Mouse (Mus musculus): ENCODE measurements around the gene Pramef20.
"Not testable (repeated sequence)": the region's sequence is repeated elsewhere in the genome, so short reads cannot be mapped to it uniquely, and the experiment has no call there.

Pramef20 gene

GRCm38 (mm10) chr4:144377911-144378310 is at the start of gene Pramef20:
Gene Pramef20 (minus strand): TSS chr4:144377933.
- DNase-seq (ENCODE audit: low spot score in 2 of 2) = no peak

- DNase-seq (ENCODE audit: low spot score in 2 of 2) = no peak
These were observed 46.9 kb upstream of the Pramef20 start for GRCm38 (mm10) chr4:144424590-144424989.

GRCm38 (mm10) chr4:144420644-144421043 is 42.9 kb upstream of the Pramef20 start:
- no peak for DNase-seq (ENCODE audit: low spot score in 2 of 2)

- no peak for DNase-seq (ENCODE audit: low spot score in 2 of 2)
These were observed 30.6 kb upstream of the Pramef20 start, which contains the start of gene Pramef12 for GRCm38 (mm10) chr4:144408290-144408689. Gene Pramef12 (minus strand): TSS chr4:144408464.

- DNase-seq (ENCODE audit: low spot score in 2 of 2) = no peak
These were observed 28.5 kb upstream of the Pramef20 start for GRCm38 (mm10) chr4:144406261-144406660.

GRCm38 (mm10) chr4:144404456-144405086 is 26.8 kb upstream of the Pramef20 start:
- DNase-seq (ENCODE audit: low spot score in 2 of 2) = no peak

DNA sequence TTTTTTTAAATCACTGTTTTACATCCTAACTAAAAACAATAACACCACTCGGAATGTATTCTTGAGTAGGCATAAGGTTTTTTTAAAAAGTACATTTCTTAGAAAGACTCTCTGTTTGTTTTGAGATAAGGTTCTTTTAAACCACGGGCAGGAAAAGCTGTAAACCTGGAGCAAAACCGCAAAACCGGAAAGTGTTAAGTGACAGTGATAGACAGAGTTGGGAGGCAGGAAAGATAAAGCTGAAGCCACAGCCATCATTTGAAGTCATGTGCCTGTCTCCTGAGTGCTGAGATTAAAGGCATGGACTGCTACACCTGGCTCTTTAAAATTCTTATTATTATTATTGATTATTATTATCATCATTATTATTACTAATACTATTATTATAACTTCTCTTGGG is 25.0 kb upstream of the Pramef20 start:
- DNase-seq (ENCODE audit: low spot score in 2 of 2) = no peak

DNA sequence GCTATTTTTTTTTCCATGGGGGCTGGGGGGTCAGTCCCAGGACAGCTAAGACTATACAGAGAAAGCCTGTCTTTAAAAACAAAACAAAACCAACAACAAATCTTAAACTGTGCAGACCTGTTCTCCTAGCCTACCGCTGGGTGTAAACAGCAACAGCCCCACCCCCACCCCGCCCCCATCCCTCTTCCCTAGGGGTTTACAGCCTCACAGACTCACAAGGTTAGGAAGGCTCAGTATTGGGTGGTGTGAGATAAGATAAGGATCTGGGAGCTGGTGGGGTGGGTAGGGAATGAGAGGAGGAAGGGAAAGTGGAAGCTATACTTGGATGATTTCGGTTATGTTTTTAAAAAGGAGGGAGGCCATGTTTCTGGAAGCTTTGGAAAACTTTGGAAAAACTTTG is 18.6 kb upstream of the Pramef20 start:
- no peak for DNase-seq (ENCODE audit: low spot score in 2 of 2)

- not testable (repeated sequence) for DNase-seq (ENCODE audit: low spot score in 2 of 2)
These were observed 20.1 kb downstream of the Pramef20 start, which contains the start of gene Gm13119 for GRCm38 (mm10) chr4:144357642-144358041. Gene Gm13119 (plus strand): TSS chr4:144357942.

DNA sequence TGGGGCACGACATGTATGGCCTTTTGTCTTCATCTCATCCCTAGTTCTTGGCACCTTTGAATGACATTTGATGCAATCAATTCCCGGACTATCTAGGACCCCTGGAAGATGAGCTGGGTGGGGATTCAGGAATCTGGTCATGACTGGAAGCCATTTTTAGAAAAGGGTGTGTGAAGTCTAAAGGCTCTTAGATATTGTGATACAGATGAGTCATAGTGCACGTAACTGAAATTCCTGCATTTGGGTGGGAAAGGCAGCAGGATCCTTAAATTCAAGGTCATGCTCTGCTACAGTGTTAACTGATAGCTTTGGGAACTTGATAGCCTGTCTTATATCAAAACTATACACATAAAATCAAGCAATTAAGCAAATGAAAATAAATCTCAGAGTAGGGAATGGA is 41.9 kb downstream of the Pramef20 start:
- not testable (repeated sequence) for DNase-seq (ENCODE audit: low spot score in 2 of 2)

GRCm38 (mm10) chr4:144329949-144330348 is 47.8 kb downstream of the Pramef20 start, which contains the start of gene Gm13128:
Gene Gm13128 (plus strand): TSS chr4:144330249.
- not testable (repeated sequence) for DNase-seq (ENCODE audit: low spot score in 2 of 2)

Data from natural killer cell, adult 2 months (primary cell).